Comparison of ENCODE assay signal across 14 mouse cellular contexts in the genomic region with DNA sequence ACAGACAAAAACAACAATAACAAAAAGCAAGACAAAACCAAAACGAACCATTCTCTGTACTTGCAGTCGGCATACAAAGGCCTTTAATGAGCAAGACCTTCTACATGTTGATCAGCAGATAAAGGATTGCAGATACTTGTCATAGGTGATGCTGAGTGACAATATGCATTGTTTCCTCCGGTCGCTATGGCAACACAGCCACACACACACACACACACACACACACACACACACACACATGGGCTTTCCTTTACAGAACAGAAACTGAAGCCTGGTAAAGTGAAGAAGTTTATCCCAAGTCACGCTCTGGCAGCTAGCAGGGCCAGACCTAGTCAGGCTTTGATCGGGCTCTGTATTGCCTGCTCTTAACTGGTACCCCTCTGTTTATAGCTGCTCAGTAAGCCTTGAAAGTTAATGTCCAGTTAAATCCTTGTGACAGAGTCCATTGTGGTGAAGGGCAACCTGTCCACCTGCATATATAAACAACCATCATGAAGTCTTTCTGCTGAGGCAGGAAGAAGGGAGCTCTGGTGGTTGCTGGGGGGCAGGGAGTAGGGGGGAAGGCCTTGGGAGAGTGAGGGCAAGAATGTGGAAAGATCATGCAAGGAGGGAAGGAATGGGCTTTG. TPM values are rescaled to one million over a fixed set of nuclear protein-coding genes. Genes with fewer than 3 reads are reported as not detected.
DNase-seq lines count a peak whose midpoint lies in the region; ATAC-seq lines count a peak whose summit lies in the region.
"Had no signal": no experiment of that assay in that cellular context is flagged by ENCODE, and none has a peak within 500 bp of the region (broad histone marks: within the 10 kb centered on the region; RNA-seq: fewer than 3 reads in every experiment).

No protein-coding gene starts in this region.

- no peaks in the 10 kb centered on the region for H3K36me3 ChIP-seq in heart, embryonic 10.5 days
- no peaks in the 10 kb centered on the region for H3K36me3 ChIP-seq in intestine, embryonic 16.5 days (ENCODE audit: control insufficient read depth, insufficient read depth, low read length)
- H3K36me3 ChIP-seq: heart, embryonic 15.5 days; limb, embryonic 12.5 days; neural tube, embryonic 12.5 days had no signal

- intact Hi-C loops in heart, postnatal 36 days (cut with DNase I): no loop called here
- intact Hi-C loops in left cerebral cortex, postnatal 14 days (cut with DNase I): no loop called here

- no peak for DNase-seq in heart, embryonic 10.5 days (ENCODE audit: low spot score)
- DNase-seq in heart, postnatal 36 days: no peak
- peak; percentile 83 for DNase-seq in A20 (ENCODE audit: low read depth, low spot score)
- peak; percentile 56 for DNase-seq in kidney, postnatal 14 days
- no peak for DNase-seq in adrenal gland, adult (ENCODE audit: inconsistent age in 2 of 2, low spot score in 1 of 2)
- no peak for DNase-seq in left cerebral cortex, postnatal 14 days (ENCODE audit: low spot score in 2 of 2)
- DNase-seq: layer of hippocampus, postnatal 36 days; liver, postnatal 0 days had no signal

- WGBS in heart, embryonic 10.5 days: 82% methylated on average over 6 of the region's 6 CpGs
- WGBS in intestine, embryonic 16.5 days: 67% methylated on average over 6 of the region's 6 CpGs

- H3K27ac ChIP-seq in heart, embryonic 10.5 days: peak overlapping the region; percentile 17; the same call in 1 of the 2 replicates
- no peak overlapping the region for H3K27ac ChIP-seq in intestine, embryonic 16.5 days (ENCODE audit: low read length)
- H3K27ac ChIP-seq: heart, embryonic 15.5 days; limb, embryonic 12.5 days; neural tube, embryonic 12.5 days had no signal

- H3K4me2 ChIP-seq in intestine, embryonic 16.5 days (ENCODE audit: low read depth, low read length): no peak overlapping the region
- H3K4me2 ChIP-seq: heart, embryonic 15.5 days; limb, embryonic 12.5 days; midbrain, embryonic 11.5 days; neural tube, embryonic 12.5 days had no signal

- no peak overlapping the region for H3K9ac ChIP-seq in intestine, embryonic 16.5 days (ENCODE audit: low read depth, low read length)
- H3K9ac ChIP-seq: heart, embryonic 15.5 days; limb, embryonic 12.5 days; neural tube, embryonic 12.5 days had no signal

- peak; percentile 51 for ATAC-seq in granulocyte monocyte progenitor cell, adult 5-6 weeks (replicated peaks; ENCODE audit: poor library complexity, severe bottlenecking)
- no peak for ATAC-seq in intestine, embryonic 16.5 days
- ATAC-seq: liver, postnatal 0 days had no signal

- no peak overlapping the region for H3K4me3 ChIP-seq in heart, embryonic 10.5 days
- no peak overlapping the region for H3K4me3 ChIP-seq in intestine, embryonic 16.5 days (ENCODE audit: low read length)
- H3K4me3 ChIP-seq: heart, embryonic 15.5 days; limb, embryonic 12.5 days; neural tube, embryonic 12.5 days had no signal

- no peaks in the 10 kb centered on the region for H3K27me3 ChIP-seq in heart, embryonic 10.5 days (ENCODE audit: insufficient read depth, poor library complexity, severe bottlenecking)
- no peaks in the 10 kb centered on the region for H3K27me3 ChIP-seq in intestine, embryonic 16.5 days (replicated peaks; ENCODE audit: control insufficient read depth, insufficient read depth, low read length)
- H3K27me3 ChIP-seq: heart, embryonic 15.5 days; limb, embryonic 12.5 days; neural tube, embryonic 12.5 days had no signal

- peaks cover 49% of the 10 kb centered on the region for H3K4me1 ChIP-seq in heart, embryonic 10.5 days
- H3K4me1 ChIP-seq in intestine, embryonic 16.5 days (ENCODE audit: control insufficient read depth, insufficient read depth, low read length): no peaks in the 10 kb centered on the region; the same call in 1 of the 2 replicates
- H3K4me1 ChIP-seq: limb, embryonic 12.5 days; neural tube, embryonic 12.5 days had no signal

- H3K9me3 ChIP-seq in heart, embryonic 10.5 days: no peaks in the 10 kb centered on the region
- H3K9me3 ChIP-seq in intestine, embryonic 16.5 days (ENCODE audit: control insufficient read depth, low read length): no peaks in the 10 kb centered on the region
- H3K9me3 ChIP-seq: heart, embryonic 15.5 days; limb, embryonic 12.5 days; neural tube, embryonic 12.5 days had no signal

RNA-seq across cellular contexts. Expression of a gene that starts 44.4 kb away (rescaled TPM):
- polyA plus RNA-seq in heart, embryonic 10.5 days (2016; fragmentation: Nextera tagmentation; extraction: Ambion mirVana): 21.8 and 27.6 TPM in 2 replicates
- total RNA-seq in heart, postnatal 36 days (2021): 100 to 1,000 TPM in 1 of 2 experiments, 10 to 100 TPM in 1; 97.7 to 101 TPM
- total RNA-seq in granulocyte monocyte progenitor cell, adult 5-6 weeks (2014; fragmentation: Nextera tagmentation): 117 and 162 TPM in 2 replicates
- total RNA-seq in granulocyte monocyte progenitor cell, adult 5-6 weeks (2017): 122 and 183 TPM in 2 replicates
- polyA plus RNA-seq in intestine, embryonic 16.5 days (2015; fragmentation: Nextera tagmentation; extraction: Ambion mirVana): 11.3 and 11.8 TPM in 2 replicates
- 10 to 100 TPM; 80.3 to 80.7 TPM for total RNA-seq in left cerebral cortex, postnatal 14 days (2021)

Comparison
In these comparisons a context has a peak if more than half of its experiments do, and no peak if none do; other contexts are left out.
1. DNase-seq: peak in A20 (single experiment) and kidney, postnatal 14 days (single experiment); none in heart, embryonic 10.5 days (single experiment), heart, postnatal 36 days (0 of 2), adrenal gland, adult (0 of 2) and left cerebral cortex, postnatal 14 days (0 of 2).